Mouse (Mus musculus) neural tube, embryonic 13.5 days (tissue): Measurements from ENCODE around the gene Tnfrsf12a. TPM values are rescaled to one million over a fixed set of nuclear protein-coding genes. Genes with fewer than 3 reads are reported as not detected.

Source experiments
- ATAC-seq: fragments of 200-750 bp; cut with Nextera tagmentation; 2 replicates; pipeline ENCODE4 v1.8.0; 2017; ENCODE audit warnings: low read depth, mild to moderate bottlenecking, moderate TSS enrichment, moderate library complexity
- H3K27ac ChIP-seq: fragments of 300-500 bp; sonication (generic); replicated peaks from 2 replicates; pipeline ENCODE4 v1.5.1; 2015; ENCODE audit warnings: moderate library complexity, mild to moderate bottlenecking, inconsistent platforms
- H3K27me3 ChIP-seq: fragments of 300-500 bp; sonication (generic); 2 replicates; pipeline ENCODE4 v1.6.1; 2015; ENCODE audit warnings: mild to moderate bottlenecking, inconsistent platforms
- H3K36me3 ChIP-seq: fragments of 300-500 bp; sonication (generic); 2 replicates; pipeline ENCODE4 v1.6.1; 2015; ENCODE audit warnings: mild to moderate bottlenecking, inconsistent platforms
- H3K4me1 ChIP-seq: fragments of 300-500 bp; sonication (generic); replicated peaks from 2 replicates; pipeline ENCODE4 v1.6.1; 2015; ENCODE audit warnings: inconsistent platforms
- H3K4me2 ChIP-seq: fragments of 300-500 bp; sonication (generic); 2 replicates; pipeline ENCODE4 v1.6.1; 2015; ENCODE audit warnings: inconsistent platforms, mild to moderate bottlenecking, moderate library complexity
- H3K4me3 ChIP-seq: fragments of 300-500 bp; sonication (generic); 2 replicates; pipeline ENCODE4 v1.5.1; 2015; ENCODE audit warnings: mild to moderate bottlenecking, inconsistent platforms
- H3K9ac ChIP-seq: fragments of 300-500 bp; sonication (generic); 2 replicates; pipeline ENCODE4 v1.6.1; 2015; ENCODE audit warnings: moderate library complexity, mild to moderate bottlenecking, inconsistent platforms
- H3K9me3 ChIP-seq: fragments of 300-500 bp; sonication (generic); 2 replicates; pipeline ENCODE4 v1.6.1; 2016; ENCODE audit warnings: inconsistent platforms
- WGBS: fragments of 180-500 bp; shearing (Covaris S2); methylation state at CpG from one replicate; pipeline ENCODE4 v1.1.7; 2015; 5-methylcytosine and 5-hydroxymethylcytosine counted together
- polyA plus RNA-seq: library from polyadenylated mRNA; unstranded; fragments of >200 nt; fragmentation: Nextera tagmentation; extraction: Ambion mirVana; gene quantifications from 2 replicates; pipeline ENCODE4 v1.2.1, GENCODE M21; 2015

Gene Tnfrsf12a
- polyA plus RNA-seq, 1 experiment from 2014 or later: 4.7 TPM

- H3K9ac ChIP-seq: no peak within 1 kb of the TSS
- H3K4me1 ChIP-seq: peaks cover 50% of the 10 kb centered on the region
- peak within 1 kb of the TSS; percentile 9; the same call in 1 of the 2 replicates for H3K4me2 ChIP-seq
- no peaks in the 10 kb centered on the region for H3K9me3 ChIP-seq
- peaks cover 96% of the 10 kb centered on the region for H3K27me3 ChIP-seq
- H3K4me3 ChIP-seq: no peak within 1 kb of the TSS
- no peak for ATAC-seq
- 1% methylated on average over 38 of the region's 38 CpGs for WGBS
- H3K36me3 ChIP-seq: no peaks in the 10 kb centered on the region
- no peak within 1 kb of the TSS for H3K27ac ChIP-seq
These were observed 2.0 kb upstream of the Tnfrsf12a start, which contains the start of gene Cldn6 for GRCm38 (mm10) chr17:23679127-23679835. TSS of gene Cldn6 (plus strand) at chr17:23679249.

DNA sequence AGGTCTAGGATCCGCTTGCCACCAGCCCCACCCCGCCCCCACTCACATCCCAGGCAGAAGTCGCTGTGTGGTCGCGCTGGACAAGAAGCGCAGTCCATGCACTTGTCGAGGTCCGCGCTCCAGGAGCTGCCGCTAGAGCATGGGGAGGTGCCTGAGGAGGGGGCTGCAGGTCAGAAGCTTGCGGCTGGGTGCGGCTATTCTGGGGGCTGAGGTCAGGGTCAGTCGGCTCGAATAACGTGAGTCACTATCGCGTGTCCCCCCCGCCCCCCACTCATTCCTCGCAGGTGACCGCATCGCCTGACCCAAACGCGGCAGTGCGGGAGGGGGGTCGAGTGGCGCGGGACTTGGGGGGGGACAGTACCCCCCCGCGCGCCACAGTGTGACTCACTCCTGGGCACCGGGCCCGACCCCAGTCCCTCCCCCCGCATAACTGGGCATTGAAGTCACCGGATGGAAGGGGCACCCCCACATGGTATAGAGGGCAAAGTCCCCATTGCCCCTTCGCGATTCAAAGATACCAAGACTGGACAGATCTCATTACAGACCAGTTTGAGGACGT is 716 bp downstream of the Tnfrsf12a start:
- peak overlapping the region; percentile 44 for H3K4me3 ChIP-seq
- no peaks in the 10 kb centered on the region for H3K9me3 ChIP-seq
- H3K27me3 ChIP-seq: peaks cover 72% of the 10 kb centered on the region
- peak overlapping the region; percentile 88 for H3K4me2 ChIP-seq
- H3K27ac ChIP-seq: no peak overlapping the region
- H3K4me1 ChIP-seq: peaks cover 60% of the 10 kb centered on the region
- WGBS: under 1% methylated on average over 37 of the region's 37 CpGs
- ATAC-seq: no peak
- no peaks in the 10 kb centered on the region for H3K36me3 ChIP-seq
- peak overlapping the region; percentile 63 for H3K9ac ChIP-seq

DNA sequence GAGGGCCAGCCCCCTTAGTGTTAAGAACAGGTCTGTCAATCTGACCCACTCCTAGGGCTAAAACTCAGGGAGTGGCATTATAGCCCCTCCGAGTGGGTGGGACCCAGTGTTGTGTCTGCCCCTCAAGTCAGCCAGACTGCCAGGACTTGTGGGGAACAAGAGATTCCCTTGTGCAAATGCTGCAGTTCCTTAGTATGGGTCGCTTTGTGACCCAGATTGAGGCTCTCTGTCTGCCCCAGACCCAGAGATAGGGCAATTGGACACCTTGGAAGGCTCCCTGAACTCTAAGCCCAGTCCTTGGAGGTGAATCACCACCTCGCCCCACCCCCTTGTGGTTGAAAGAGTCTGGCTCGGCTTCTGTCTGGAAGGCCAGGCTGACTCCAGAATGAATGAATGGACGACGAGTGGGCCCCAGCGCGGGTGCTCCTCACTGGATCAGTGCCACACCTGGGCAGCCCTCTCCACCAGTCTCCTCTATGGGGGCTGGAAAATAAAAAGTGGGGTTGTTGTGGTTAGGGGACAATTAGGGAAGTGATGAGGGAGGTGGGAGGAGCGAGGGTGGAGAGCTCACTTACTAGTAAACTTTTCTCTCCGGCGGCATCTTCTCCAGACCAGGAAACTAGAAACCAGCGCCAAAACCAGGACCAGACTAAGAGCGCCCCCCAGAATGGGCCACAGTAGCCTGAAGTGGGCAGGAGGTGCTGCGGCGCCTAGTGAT is 1.5 kb downstream of the Tnfrsf12a start:
- Histone ChIP-seq H3K9me3 (no peaks in the 10 kb centered on the region), H3K4me2 (peak overlapping the region; percentile 88), H3K27ac (no peak overlapping the region), H3K27me3 (peaks cover 64% of the 10 kb centered on the region), H3K4me1 (peaks cover 60% of the 10 kb centered on the region), H3K36me3 (no peaks in the 10 kb centered on the region), H3K9ac (no peak overlapping the region; the same call in 1 of the 2 replicates), H3K4me3 (peak overlapping the region; percentile 44)
- ATAC-seq: no peak
- WGBS: 10% methylated on average over 15 of the region's 15 CpGs

DNA sequence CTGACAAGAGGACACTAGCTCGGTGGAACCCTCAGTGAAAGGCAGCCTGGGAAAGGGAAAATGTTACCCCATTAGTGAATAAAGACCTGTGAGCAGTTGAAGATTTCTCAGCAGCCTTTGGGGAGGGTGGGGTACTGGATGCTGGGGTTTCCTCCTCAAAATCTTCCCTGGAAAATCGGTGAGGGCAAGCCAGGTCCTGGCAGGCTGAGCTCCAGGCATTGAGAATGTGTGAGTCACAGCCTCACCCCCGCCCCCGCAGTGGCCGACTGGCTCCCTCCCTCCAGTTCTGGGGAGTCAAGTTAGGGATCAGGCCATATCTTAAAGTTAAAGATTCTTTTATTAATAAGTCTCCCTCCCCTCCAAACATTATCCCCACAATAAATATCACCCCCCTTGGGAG is 2.1 kb downstream of the Tnfrsf12a start:
- Histone ChIP-seq H3K4me1 (peaks cover 60% of the 10 kb centered on the region), H3K4me2 (peak overlapping the region; percentile 88), H3K27me3 (peaks cover 58% of the 10 kb centered on the region), H3K36me3 (peaks cover 6% of the 10 kb centered on the region), H3K4me3 (no peak overlapping the region), H3K9ac (0 out of 2 replicates have a peak overlapping the region, but pooled peaks have one; percentile 17), H3K27ac (no peak overlapping the region), H3K9me3 (no peaks in the 10 kb centered on the region)
- WGBS: 41% methylated on average over 5 of the region's 5 CpGs
- ATAC-seq: no peak

GRCm38 (mm10) chr17:23674271-23674952 is 2.9 kb downstream of the Tnfrsf12a start:
- no peaks in the 10 kb centered on the region for H3K9me3 ChIP-seq
- peaks cover 13% of the 10 kb centered on the region for H3K36me3 ChIP-seq
- no peak overlapping the region for H3K27ac ChIP-seq
- H3K27me3 ChIP-seq: peaks cover 51% of the 10 kb centered on the region
- peak overlapping the region; percentile 88 for H3K4me2 ChIP-seq
- no peak for ATAC-seq
- H3K4me1 ChIP-seq: peaks cover 58% of the 10 kb centered on the region
- 42% methylated on average over 9 of the region's 9 CpGs for WGBS
- H3K9ac ChIP-seq: peak overlapping the region; percentile 84
- peak overlapping the region; percentile 59 for H3K4me3 ChIP-seq

DNA sequence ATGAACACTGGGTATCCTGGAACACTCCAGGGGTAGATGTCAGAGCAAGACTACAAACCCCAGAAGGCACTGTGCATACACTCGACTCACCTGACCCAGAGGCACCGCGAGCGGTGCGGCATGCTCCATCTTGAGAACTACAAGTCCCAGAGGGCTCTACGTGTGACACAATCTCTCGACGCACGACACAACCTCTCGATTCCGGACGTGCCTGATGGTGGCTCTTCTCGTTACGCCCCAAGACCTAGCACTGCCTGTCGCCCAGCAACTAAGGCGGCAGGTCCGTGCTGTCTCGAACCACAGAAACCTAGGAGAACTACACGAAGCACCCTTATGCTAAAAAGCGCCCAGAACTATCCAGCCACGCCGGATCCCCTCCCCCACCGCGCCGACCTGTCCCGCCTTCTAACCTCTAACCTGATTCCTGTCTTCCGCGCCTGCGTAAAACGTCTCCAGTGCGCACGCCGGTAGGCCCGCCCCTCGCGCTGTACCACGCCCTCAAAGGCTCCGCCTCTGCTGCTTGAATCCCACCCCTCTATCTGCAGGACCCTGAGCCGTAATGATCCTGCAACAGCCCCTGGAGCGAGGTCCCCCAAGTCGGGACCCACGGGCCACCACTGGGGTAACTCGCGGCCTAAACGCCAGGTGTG is 3.7 kb downstream of the Tnfrsf12a start, which contains the start of the genes Hcfc1r1 and Thoc6:
TSS of gene Hcfc1r1 (plus strand) at position 173 of the 650 bp plus-strand sequence.
TSS of gene Thoc6 (minus strand) at position 459 of the 650 bp plus-strand sequence.
- under 1% methylated on average over 45 of the region's 45 CpGs for WGBS
- Histone ChIP-seq H3K36me3 (peaks cover 22% of the 10 kb centered on the region), H3K9me3 (no peaks in the 10 kb centered on the region), H3K9ac (peak within 1 kb of the TSS; percentile 84), H3K4me2 (peak within 1 kb of the TSS; percentile 88), H3K27ac (peak within 1 kb of the TSS; percentile 83), H3K27me3 (peaks cover 42% of the 10 kb centered on the region), H3K4me3 (peak within 1 kb of the TSS; percentile 59), H3K4me1 (peaks cover 54% of the 10 kb centered on the region)
- peak; percentile 94 for ATAC-seq

DNA sequence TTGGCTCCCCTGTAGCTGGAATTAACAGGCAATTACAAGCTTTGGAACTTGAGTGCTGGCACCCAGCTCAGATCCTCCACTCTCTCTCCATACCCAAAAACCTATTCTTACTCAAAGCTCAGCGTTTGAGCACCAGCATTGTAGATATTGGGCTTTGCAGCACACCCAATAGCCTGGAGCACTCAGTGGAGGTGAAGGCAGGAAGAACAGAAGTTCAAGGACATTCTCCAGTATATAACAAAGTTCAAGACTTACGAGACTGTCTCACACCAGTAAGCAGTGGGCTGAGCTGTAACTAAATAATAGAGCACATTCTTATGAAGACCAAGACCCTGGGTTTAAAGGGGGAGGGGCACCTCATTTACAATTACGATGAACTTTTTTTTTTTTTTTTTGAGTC is 4.5 kb downstream of the Tnfrsf12a start:
- peaks cover 29% of the 10 kb centered on the region for H3K36me3 ChIP-seq
- H3K27me3 ChIP-seq: peaks cover 34% of the 10 kb centered on the region
- H3K4me1 ChIP-seq: peaks cover 54% of the 10 kb centered on the region
- peak overlapping the region; percentile 88 for H3K4me2 ChIP-seq
- 68% methylated on average over 3 of the region's 3 CpGs for WGBS
- 0 out of 2 replicates have a peak, but pooled peaks have one; percentile 0 for ATAC-seq
- H3K27ac ChIP-seq: no peak overlapping the region
- H3K9ac ChIP-seq: peak overlapping the region; percentile 84; the same call in 1 of the 2 replicates
- peak overlapping the region; percentile 59 for H3K4me3 ChIP-seq
- no peaks in the 10 kb centered on the region for H3K9me3 ChIP-seq

GRCm38 (mm10) chr17:23671519-23671918 is 5.7 kb downstream of the Tnfrsf12a start:
- H3K4me2 ChIP-seq: no peak overlapping the region
- no peaks in the 10 kb centered on the region for H3K9me3 ChIP-seq
- H3K27me3 ChIP-seq: peaks cover 24% of the 10 kb centered on the region
- ATAC-seq: no peak
- H3K36me3 ChIP-seq: peaks cover 41% of the 10 kb centered on the region
- H3K4me1 ChIP-seq: peaks cover 42% of the 10 kb centered on the region
- 96% methylated on average over 3 of the region's 3 CpGs for WGBS
- H3K27ac ChIP-seq: no peak overlapping the region
- H3K4me3 ChIP-seq: no peak overlapping the region
- H3K9ac ChIP-seq: no peak overlapping the region

DNA sequence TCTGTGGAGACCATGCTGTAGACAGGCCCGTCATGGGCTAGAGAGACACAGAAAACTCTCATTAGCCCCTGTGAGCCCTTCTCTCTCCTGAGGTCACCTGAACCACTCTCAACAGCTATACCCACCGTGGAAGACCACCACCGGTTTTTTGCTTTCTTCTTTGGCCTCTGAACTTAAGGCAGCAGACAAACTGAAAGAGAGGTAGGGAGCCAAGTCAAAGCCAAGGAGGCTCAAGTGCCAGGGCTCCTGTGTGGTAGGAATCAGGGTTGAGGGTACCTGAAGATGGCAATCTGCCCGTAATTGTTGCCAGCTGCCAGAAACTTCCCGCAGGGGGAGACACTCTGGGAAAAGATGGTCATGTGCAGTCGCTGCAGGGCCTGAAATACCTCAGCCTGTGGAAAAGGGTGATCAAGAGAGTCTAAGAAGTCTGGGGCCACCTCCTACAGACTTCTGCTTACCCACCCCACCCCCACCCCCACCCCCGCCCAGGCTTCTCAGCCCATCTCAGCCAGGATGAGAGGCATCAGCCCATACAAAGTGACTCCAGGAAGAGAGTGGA is 6.7 kb downstream of the Tnfrsf12a start:
- peaks cover 33% of the 10 kb centered on the region for H3K4me1 ChIP-seq
- peaks cover 48% of the 10 kb centered on the region for H3K36me3 ChIP-seq
- no peaks in the 10 kb centered on the region for H3K9me3 ChIP-seq
- H3K4me2 ChIP-seq: no peak overlapping the region
- no peak for ATAC-seq
- H3K27ac ChIP-seq: no peak overlapping the region
- no peak overlapping the region for H3K4me3 ChIP-seq
- H3K9ac ChIP-seq: no peak overlapping the region
- H3K27me3 ChIP-seq: peaks cover 15% of the 10 kb centered on the region
- WGBS: 91% methylated on average over 7 of the region's 7 CpGs

DNA sequence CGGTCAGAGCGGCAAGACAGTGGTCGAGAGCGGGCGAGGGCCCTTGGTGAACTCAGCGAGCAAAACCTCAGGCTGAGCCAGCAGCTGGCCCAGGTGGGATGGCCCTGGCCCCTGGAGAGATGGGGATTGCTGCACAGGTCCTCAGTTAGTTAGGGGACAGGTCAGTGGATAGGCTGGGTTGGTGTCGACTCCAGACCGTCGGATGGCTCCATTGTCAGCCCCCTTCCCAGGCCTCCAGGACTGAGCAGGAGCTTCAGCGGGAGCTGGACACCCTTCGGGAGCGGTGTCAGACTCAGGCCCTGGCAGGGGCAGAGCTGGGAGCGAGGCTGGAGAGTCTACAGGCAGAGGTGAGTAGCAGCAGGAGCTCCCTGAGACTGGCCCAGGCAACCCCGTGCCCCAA is 11.8 kb downstream of the Tnfrsf12a start:
- Histone ChIP-seq H3K4me1 (peaks cover 5% of the 10 kb centered on the region), H3K4me3 (no peak overlapping the region), H3K4me2 (no peak overlapping the region), H3K27ac (no peak overlapping the region), H3K9ac (no peak overlapping the region), H3K27me3 (peaks cover 32% of the 10 kb centered on the region), H3K9me3 (no peaks in the 10 kb centered on the region), H3K36me3 (peaks cover 46% of the 10 kb centered on the region)
- no peak for ATAC-seq
- WGBS: 88% methylated on average over 14 of the region's 14 CpGs

- peak; percentile 33; the same call in 1 of the 2 replicates for ATAC-seq
- peaks cover 41% of the 10 kb centered on the region for H3K27me3 ChIP-seq
- WGBS: 10% methylated on average over 5 of the region's 5 CpGs
- H3K9me3 ChIP-seq: no peaks in the 10 kb centered on the region
- H3K4me2 ChIP-seq: no peak overlapping the region
- peaks cover 8% of the 10 kb centered on the region for H3K4me1 ChIP-seq
- H3K4me3 ChIP-seq: no peak overlapping the region
- no peak overlapping the region for H3K27ac ChIP-seq
- H3K36me3 ChIP-seq: peaks cover 36% of the 10 kb centered on the region
- no peak overlapping the region for H3K9ac ChIP-seq
These were observed 12.7 kb downstream of the Tnfrsf12a start for GRCm38 (mm10) chr17:23664556-23665021.
